Mouse (Mus musculus) thymus, adult 2 months (tissue): ENCODE results near the gene Vtcn1.

ENCODE experiments used
- CTCF ChIP-seq: fragments of 200-500 bp; IDR thresholded peaks from 2 replicates; pipeline ENCODE4 v1.5.1; 2012; ENCODE audit warnings: mild to moderate bottlenecking, control low read depth, low read length, moderate library complexity, borderline replicate concordance; ENCODE audit not compliant: control insufficient read depth, poor library complexity, insufficient read depth; ENCODE audit errors: extremely low read depth
- POLR2A ChIP-seq: fragments of 200-500 bp; IDR thresholded peaks from 2 replicates; pipeline ENCODE4 v1.6.1; 2012; ENCODE audit warnings: mild to moderate bottlenecking, low read length, control low read depth, moderate library complexity; ENCODE audit not compliant: control insufficient read depth, poor library complexity, insufficient read depth; ENCODE audit errors: extremely low read depth

DNA sequence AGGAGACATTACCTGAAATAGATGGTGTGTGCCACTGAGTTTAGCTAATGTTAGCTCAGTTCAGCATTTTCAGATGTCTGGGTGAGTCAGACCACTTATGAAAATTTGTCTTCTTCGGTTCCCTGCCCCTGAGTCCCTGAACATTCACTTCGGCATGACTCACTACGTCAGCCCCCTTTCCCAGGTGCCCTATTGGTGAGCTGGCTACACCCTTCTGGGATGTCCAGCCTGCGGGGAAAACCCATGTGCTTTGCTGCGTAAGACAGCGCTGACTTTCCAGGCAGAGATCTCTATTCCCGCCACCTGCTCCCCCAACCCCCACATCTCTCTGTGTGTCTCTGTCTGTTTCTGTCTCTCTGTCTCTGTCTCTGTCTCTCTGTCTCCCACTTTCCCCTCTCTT is 23.1 kb downstream of the Vtcn1 start:
- no peak for TF ChIP-seq CTCF
- no peak for TF ChIP-seq POLR2A
